Mouse (Mus musculus): ENCODE results near the gene Ccdc169.

Ccdc169 gene

GRCm38 (mm10) chr3:55137039-55137438 lies at the start of gene Ccdc169:
TSS of gene Ccdc169 (plus strand) at chr3:55137339.
- in situ Hi-C loops (cut with MboI; ENCODE audit: low sequenced_read_pairs): no loop called here

DNA sequence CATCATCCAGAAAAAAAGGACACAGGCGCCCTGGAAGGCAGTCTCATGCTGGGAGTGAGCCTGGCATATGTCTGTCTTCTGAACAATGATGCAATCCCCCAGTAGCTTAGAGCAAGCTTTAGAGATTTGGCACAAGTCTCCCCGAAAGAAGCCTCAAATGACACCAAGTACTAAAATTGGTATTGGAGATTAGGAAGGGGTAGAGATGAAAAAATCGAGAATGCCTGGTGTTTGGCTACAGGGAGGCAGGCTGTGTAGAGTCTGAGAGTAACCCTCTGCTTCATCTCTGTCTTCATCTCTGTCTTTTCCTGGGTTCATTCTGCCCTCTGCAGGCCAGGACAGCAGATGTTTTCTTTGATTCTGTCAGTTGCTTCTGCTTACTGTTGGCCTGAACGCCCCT lies 49.8 kb upstream of the Ccdc169 start:
- in situ Hi-C loops (cut with MboI; ENCODE audit: low sequenced_read_pairs): no loop called here

- in situ Hi-C loops (cut with MboI; ENCODE audit: low sequenced_read_pairs): no loop called here
Observed at GRCm38 (mm10) chr3:55088359-55088758, 48.8 kb upstream of the Ccdc169 start.

DNA sequence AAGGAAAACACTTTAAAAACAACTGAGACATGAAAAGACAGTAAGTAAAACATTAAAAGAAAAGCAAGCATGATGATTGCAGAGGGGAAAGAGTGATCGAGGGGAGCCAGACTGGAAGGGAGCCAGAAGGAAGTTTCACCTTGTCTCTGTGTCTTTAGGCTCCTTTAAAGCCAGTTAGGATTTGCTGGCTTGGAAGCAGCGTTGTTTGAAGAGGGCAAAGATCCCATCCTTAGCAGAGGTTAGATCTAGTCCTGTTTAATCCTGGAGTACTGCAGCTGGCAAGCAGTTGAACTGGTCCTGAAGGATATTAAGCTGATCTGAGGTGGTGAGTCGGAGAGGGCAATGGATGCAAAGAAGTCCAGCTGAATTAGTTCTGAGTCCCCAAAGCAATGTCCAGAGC lies 48.3 kb upstream of the Ccdc169 start:
- in situ Hi-C loops (cut with MboI; ENCODE audit: low sequenced_read_pairs): no loop called here

- in situ Hi-C loops (cut with MboI; ENCODE audit: low sequenced_read_pairs): no loop called here
Observed at GRCm38 (mm10) chr3:55089291-55089690, 47.8 kb upstream of the Ccdc169 start.

DNA sequence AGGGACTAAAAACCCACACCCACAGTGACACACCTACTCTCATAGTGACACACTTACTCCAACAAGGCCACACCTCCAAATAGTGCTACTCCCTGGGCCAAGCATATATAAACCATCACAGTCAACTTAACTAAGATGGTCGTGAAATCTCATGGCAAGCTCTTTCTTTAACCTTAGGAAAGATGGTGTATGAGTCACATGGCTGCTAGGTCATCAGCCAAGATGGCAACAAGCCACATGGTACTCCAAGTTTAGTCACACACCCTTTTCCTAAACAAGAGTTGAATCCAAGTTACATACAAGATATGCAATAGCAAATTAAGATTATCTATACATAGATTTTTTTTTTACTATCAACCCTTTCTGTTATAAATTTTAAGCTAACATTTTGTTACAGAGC lies 44.0 kb upstream of the Ccdc169 start:
- in situ Hi-C loops (cut with MboI; ENCODE audit: low sequenced_read_pairs): no loop called here

- in situ Hi-C loops (cut with MboI; ENCODE audit: low sequenced_read_pairs): no loop called here
Observed at GRCm38 (mm10) chr3:55095968-55096654, 41.0 kb upstream of the Ccdc169 start.

DNA sequence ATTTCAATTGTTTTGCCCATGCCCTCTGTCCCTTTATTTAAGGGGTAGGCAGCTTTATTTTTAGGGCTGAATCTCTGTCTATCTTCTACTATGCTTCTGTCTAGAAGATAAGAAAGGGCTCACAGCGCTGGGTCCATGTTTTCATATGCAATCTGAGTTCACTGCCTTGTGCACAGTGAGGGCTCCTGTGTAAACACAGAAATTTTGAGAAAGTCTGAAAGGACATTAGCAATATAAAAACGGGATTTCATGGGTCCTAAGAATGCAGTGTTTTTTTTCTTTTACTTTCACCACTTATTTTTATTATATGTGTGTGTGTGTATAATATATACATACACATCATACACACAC lies 40.5 kb upstream of the Ccdc169 start:
- in situ Hi-C loops (cut with MboI; ENCODE audit: low sequenced_read_pairs): no loop called here

DNA sequence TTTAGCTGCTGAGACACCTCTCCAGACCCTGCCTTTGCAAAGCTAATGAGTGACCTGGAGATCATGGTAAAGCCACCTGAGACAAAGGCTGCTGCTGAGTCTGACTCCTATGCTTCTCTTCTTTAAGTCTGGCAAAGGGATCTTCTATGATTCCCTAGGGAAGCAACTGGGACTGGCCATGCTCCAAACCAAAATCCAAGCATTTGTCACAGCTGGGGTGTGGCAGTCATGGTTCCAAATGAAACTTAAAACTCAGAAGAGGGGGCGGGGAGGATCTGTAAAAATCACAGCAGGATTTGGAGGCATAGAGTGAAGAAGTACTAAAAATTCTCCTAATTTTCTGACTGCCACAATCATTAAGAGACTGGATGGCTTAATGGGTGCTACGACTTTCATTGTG lies 40.0 kb upstream of the Ccdc169 start:
- in situ Hi-C loops (cut with MboI; ENCODE audit: low sequenced_read_pairs): no loop called here

GRCm38 (mm10) chr3:55098014-55098413 lies 39.1 kb upstream of the Ccdc169 start:
- in situ Hi-C loops (cut with MboI; ENCODE audit: low sequenced_read_pairs): no loop called here

DNA sequence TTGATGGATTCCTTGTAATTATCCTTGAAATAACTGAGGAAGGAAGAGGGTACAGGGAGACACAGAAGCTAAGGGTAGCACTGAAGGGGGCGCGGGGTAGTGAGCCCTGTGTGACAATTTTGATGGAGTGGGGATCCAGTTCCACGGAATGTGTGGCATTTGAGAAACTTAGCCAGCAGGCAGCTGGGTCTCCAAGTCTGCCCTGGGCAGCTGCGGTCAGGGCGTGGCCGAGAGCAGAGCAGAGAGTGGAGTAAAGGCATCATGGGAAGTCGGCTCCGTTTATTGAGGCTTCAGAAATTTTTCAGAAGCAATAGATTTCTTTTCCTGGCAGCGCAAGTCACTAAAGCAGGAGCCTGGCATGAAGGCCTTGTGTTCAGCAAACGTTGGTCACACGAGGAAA lies 38.1 kb upstream of the Ccdc169 start:
- in situ Hi-C loops (cut with MboI; ENCODE audit: low sequenced_read_pairs): no loop called here

GRCm38 (mm10) chr3:55101092-55101491 lies 36.0 kb upstream of the Ccdc169 start:
- in situ Hi-C loops (cut with MboI; ENCODE audit: low sequenced_read_pairs): no loop called here

DNA sequence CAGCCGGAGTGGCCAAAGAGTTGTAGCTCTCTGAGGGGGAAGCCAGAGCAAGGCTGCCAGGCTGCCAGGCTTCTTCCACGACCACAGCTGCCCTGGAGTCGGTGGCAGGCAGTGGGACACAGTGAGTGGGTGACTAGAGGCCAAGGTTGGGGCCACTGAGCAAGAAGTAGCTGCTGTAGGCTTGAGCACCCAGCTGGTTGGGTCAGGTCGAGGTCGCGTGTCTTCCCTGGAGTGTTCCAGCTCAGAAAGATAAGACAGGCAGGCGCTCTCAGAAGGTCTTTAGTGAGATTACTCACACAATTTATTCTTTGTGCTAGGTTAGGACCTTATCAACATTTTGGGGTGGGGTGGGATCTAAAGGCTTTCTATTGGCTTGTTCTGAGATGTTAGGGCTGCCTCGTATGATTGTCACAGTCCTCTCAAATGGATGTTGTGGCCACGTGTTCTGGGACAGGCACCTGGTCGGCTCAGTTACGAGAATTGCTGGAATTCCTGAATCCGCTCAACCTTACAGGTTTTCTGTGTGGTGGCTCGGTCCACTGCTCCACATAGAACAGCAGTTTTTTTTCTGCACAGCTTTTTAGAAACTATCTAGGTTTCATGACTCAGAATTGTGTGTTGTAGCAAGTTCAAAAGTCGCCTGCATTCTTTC lies 31.6 kb upstream of the Ccdc169 start:
- in situ Hi-C loops (cut with MboI; ENCODE audit: low sequenced_read_pairs): no loop called here

GRCm38 (mm10) chr3:55106051-55106450 lies 31.1 kb upstream of the Ccdc169 start:
- in situ Hi-C loops (cut with MboI; ENCODE audit: low sequenced_read_pairs): no loop called here

GRCm38 (mm10) chr3:55109097-55109496 lies 28.0 kb upstream of the Ccdc169 start:
- in situ Hi-C loops (cut with MboI; ENCODE audit: low sequenced_read_pairs): no loop called here

GRCm38 (mm10) chr3:55111935-55112709 lies 25.0 kb upstream of the Ccdc169 start, which contains the start of gene Spg20:
TSS of gene Spg20 (plus strand) at chr3:55112108.
- in situ Hi-C loops (cut with MboI; ENCODE audit: low sequenced_read_pairs): no loop called here

GRCm38 (mm10) chr3:55112710-55113415 lies 24.3 kb upstream of the Ccdc169 start:
- in situ Hi-C loops (cut with MboI; ENCODE audit: low sequenced_read_pairs): no loop called here

DNA sequence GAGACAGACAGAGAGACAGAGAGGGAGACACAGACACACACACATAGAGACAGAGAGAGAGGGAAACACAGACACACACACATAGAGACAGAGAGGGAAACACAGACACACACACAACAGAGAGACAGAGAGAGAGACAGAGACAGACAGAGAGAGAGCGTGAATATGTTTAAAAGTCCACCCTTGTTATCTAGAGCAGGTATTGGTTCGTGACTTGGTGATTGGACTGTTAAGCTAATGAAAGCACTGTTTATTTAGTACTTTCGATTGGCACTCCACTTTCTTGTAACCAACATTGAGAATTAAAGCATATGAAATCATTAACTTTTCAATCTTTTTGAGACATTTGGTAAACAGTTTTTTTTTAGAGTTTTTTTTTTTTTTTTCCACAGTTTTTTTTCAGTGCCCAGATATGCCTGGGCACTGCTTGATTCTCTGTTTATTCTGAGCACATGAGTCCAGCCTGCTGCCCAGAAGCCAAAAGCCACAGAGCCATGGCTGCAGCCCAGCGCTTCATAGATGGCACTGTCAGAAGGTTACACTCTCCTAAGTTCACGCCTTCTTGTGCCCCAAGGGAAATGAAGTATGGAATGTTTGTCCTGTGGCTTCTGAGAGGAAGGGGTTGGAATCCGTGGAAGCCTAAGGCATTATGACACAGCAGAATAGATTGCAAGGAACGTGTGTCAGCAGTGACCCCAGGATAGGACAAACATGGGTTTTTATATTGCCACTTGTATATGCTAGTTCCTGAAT lies 22.6 kb upstream of the Ccdc169 start:
- in situ Hi-C loops (cut with MboI; ENCODE audit: low sequenced_read_pairs): no loop called here

- in situ Hi-C loops (cut with MboI; ENCODE audit: low sequenced_read_pairs): no loop called here
Observed at GRCm38 (mm10) chr3:55115071-55115470, 22.1 kb upstream of the Ccdc169 start.

GRCm38 (mm10) chr3:55115989-55116388 lies 21.1 kb upstream of the Ccdc169 start:
- in situ Hi-C loops (cut with MboI; ENCODE audit: low sequenced_read_pairs): no loop called here
